Mouse (Mus musculus) gastrocnemius, postnatal 36 days (tissue): ENCODE measurements around the gene Arl5c. TPM values are rescaled to one million over a fixed set of nuclear protein-coding genes. Genes with fewer than 3 reads are reported as not detected.

ENCODE experiments used
- DNase-seq, 2 experiments: peaks; one replicate each; pipeline ENCODE4 v3.0.0; 2022
- intact Hi-C: fragments of 180-260 bp; cut with DNase I; formaldehyde crosslinking; loops from one replicate; pipeline ENCODE4 v1.15.1; 2025
- total RNA-seq, 2 experiments: library from RNA; stranded (reverse); gene quantifications; 2 replicates each; pipeline ENCODE4 v1.2.3; 2021

Arl5c gene
- total RNA-seq, 2 experiments from 2014 or later, result 0.32 to 0.79 TPM

- no peak for DNase-seq
- intact Hi-C loops, result no loop called here
Measured at GRCm38 (mm10) chr11:97998074-97998793, 2.3 kb upstream of the Arl5c start.

GRCm38 (mm10) chr11:97997387-97997960 lies 1.5 kb upstream of the Arl5c start:
- intact Hi-C loops, result no loop called here
- no peak for DNase-seq

GRCm38 (mm10) chr11:97996691-97997090 lies 710 bp upstream of the Arl5c start:
- intact Hi-C loops, result no loop called here
- no peak for DNase-seq

GRCm38 (mm10) chr11:97994539-97995100 lies 1.4 kb downstream of the Arl5c start:
- peak; percentile 77 to 78 for DNase-seq
- intact Hi-C loops, result no loop called here

GRCm38 (mm10) chr11:97988530-97989096 lies 7.4 kb downstream of the Arl5c start:
- intact Hi-C loops, result loop anchor here (2.0 kb wide), 1 partner anchor 192 kb away; no protein-coding TSS in a partner anchor
- DNase-seq, result peak; percentile 85 to 89

GRCm38 (mm10) chr11:97987551-97988526 lies 8.1 kb downstream of the Arl5c start:
- intact Hi-C loops, result loop anchor here (1.0 to 2.0 kb wide), 3 partner anchors 51 to 191 kb away; no protein-coding TSS in a partner anchor
- peak; percentile 92 to 98 for DNase-seq

GRCm38 (mm10) chr11:97986738-97987465 lies 9.1 kb downstream of the Arl5c start:
- no peak for DNase-seq
- intact Hi-C loops, result loop anchor here (1.0 to 2.0 kb wide), 2 partner anchors 50 to 87 kb away; no protein-coding TSS in a partner anchor

- intact Hi-C loops, result loop anchor here (2.0 kb wide), 1 partner anchor 49 kb away; no protein-coding TSS in a partner anchor
- DNase-seq, result no peak
Measured at GRCm38 (mm10) chr11:97985727-97986677, 10.0 kb downstream of the Arl5c start, which contains the start of gene Plxdc1. TSS of gene Plxdc1 (minus strand) at chr11:97986444.

GRCm38 (mm10) chr11:97983983-97984382 lies 12.0 kb downstream of the Arl5c start:
- intact Hi-C loops, result no loop called here
- no peak for DNase-seq

GRCm38 (mm10) chr11:97983506-97983905 lies 12.5 kb downstream of the Arl5c start:
- intact Hi-C loops, result no loop called here
- DNase-seq, result no peak

- DNase-seq, result no peak
- intact Hi-C loops, result no loop called here
Measured at GRCm38 (mm10) chr11:97982721-97983120, 13.3 kb downstream of the Arl5c start.

GRCm38 (mm10) chr11:97980531-97980966 lies 15.4 kb downstream of the Arl5c start:
- peak; percentile 69 to 78 for DNase-seq
- intact Hi-C loops, result no loop called here

GRCm38 (mm10) chr11:97979824-97980495 lies 16.0 kb downstream of the Arl5c start:
- intact Hi-C loops, result loop anchor here (5.0 kb wide), 1 partner anchor 63 kb away; no protein-coding TSS in a partner anchor

GRCm38 (mm10) chr11:97978392-97978791 lies 17.6 kb downstream of the Arl5c start:
- intact Hi-C loops, result loop anchor here (5.0 kb wide), 1 partner anchor 61 kb away; no protein-coding TSS in a partner anchor
- DNase-seq, result no peak

More at GRCm38 (mm10) chr11:97979824-97980495, 16.0 kb downstream of the Arl5c start:
- DNase-seq, result no peak

- intact Hi-C loops, result loop anchor here (5.0 kb wide), 1 partner anchor 60 kb away; no protein-coding TSS in a partner anchor
- DNase-seq, result no peak
Measured at GRCm38 (mm10) chr11:97977797-97978196, 18.2 kb downstream of the Arl5c start.

- no peak for DNase-seq
- intact Hi-C loops, result loop anchor here (5.0 kb wide), 1 partner anchor 57 kb away; no protein-coding TSS in a partner anchor
Measured at GRCm38 (mm10) chr11:97974746-97975145, 21.2 kb downstream of the Arl5c start.

GRCm38 (mm10) chr11:97974141-97974540 lies 21.8 kb downstream of the Arl5c start:
- DNase-seq, result no peak
- intact Hi-C loops, result no loop called here
